Mouse (Mus musculus) NIH3T3 (cell line): ENCODE measurements around the gene Flrt2.
"Not testable (repeated sequence)": the region's sequence is repeated elsewhere in the genome, so short reads cannot be mapped to it uniquely, and the experiment has no call there.

ENCODE experiments used
- DNase-seq: peaks from one replicate; pipeline ENCODE4 v3.0.0-alpha.2; 2012; ENCODE audit warnings: low read depth

The Flrt2 gene

DNA sequence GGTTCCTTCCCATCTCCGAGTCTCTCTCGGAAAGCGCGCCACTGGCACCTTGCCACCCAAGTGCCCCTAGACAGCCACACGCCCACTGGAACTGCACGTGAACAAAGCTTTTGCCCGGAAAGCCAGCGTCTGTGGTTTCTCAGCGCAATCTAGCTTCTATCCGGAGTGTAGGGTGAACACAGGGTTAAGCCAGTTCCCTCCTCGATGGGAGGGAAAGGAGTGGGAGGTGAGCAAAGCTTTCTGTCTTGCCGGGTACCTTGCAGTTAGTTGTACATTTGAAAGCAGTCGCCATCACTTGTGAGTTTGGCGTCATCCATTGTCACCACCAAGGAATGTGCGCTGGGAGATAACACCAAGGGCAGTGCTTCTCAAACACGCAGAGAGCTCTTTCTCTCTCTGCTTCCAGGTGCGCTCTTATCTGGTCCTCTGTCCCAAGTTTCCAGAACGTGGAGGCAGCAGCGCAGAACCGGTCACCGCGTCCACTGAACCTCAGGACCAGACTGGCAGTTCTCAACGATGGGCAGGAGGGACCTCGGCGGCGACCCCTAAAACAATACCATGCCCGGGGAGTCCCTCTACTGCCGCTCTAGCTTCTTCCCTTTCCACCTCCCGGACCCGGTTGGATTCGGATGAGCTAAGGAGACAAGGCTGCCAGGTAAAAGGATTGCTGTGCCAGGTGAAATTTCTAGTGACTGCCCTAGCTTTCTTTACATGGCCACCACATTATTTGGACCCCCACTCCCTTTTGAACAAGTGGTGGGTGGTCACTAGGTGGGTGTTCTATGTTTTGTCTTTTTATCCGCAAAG is at the start of gene Flrt2:
Gene Flrt2 (plus strand): TSS at position 266 of the 807 bp plus-strand sequence.
- DNase-seq, result peak; percentile 20

DNA sequence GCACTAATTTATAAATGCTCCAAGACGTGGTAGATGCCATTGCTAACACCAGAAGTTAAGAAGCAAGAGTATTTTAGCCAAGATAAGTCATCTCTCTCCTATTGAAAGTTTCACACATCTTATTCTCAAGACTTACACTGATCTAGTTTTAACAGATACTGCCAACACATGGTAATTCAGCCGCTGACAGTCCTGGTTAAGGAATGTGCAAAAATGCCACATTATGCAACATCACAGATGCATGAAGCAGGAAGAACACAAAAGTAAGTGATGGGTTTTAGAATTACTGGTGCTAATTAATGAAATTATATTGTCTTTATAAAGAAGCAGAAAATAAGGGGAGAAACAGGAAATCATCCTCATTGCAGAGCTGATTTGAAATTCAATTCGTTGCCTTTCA is 49.8 kb upstream of the Flrt2 start:
- DNase-seq, result no peak

DNA sequence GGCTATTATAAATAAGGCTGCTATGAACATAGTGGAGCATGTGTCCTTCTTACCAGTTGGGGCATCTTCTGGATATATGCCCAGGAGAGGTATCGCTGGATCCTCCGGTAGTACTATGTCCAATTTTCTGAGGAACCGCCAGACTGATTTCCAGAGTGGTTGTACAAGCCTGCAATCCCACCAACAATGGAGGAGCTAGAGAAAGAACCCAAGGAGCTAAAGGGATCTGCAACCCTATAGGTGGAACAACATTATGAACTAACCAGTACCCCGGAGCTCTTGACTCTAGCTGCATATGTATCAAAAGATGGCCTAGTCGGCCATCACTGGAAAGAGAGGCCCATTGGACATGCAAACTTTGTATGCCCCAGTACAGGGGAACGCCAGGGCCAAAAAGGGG is 44.8 kb upstream of the Flrt2 start:
- DNase-seq, result not testable (repeated sequence)

DNA sequence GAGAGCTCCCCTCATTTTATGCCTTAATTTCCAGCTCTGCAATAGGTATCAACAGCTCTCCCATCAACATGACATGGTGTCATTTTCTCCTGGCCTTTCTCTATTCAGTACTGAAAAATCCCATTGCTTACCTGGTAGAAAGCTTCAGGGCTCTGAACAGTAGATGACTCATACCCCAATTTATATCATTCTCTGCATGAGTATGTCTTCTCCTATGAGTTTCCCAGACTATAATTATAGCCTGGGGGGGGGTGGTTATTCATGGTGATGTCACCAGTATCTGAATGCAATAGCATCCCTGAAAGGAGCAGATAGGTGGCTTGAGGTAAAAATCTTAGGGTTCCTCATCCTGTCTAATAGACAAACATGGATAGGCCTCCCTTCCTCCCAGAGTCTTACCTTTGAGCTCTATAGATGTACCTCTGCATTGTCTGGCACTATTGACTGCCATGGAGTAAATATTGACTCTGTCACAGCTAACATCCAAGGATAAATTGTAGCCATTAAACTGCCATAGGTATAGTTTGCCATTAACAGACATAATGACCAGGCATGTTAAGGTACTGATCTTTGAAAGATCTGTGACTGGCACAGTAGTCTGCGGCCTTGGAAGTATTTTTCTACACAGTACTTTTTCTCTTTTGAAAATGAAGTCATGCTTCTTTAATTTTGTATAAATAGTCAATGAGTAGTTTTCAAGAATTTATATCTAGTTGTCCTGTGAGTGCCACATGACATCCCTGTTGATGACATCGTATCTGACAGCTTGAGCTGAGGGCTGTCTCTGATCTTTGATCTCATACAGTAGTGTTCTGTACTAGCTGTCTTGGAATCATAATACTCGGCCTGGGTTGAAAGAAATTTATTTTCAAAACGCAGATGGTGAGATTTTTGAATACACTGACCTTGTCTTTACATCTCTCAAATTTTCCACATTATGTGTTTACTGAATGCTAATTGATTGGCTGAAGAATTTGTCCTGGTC is 39.6 kb upstream of the Flrt2 start:
- DNase-seq, result no peak

DNA sequence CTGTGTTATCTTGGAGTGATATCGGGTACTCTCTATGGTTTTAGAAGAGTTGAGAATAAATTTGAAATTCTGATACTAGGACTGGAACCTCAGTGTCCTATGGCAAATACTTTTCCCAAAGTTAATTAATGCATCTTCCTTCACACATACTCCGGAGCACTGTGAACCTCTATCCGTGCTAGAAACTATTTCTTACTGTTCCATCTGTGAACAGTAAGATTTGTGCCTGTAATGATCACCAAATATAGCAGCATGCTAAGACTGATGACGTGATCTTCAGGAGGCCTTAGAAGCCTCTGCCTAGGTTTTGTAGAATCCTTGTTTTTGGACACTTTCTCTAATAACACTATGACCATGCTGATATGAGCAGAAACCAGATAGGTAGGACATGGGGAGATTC is 35.4 kb upstream of the Flrt2 start:
- no peak for DNase-seq

DNA sequence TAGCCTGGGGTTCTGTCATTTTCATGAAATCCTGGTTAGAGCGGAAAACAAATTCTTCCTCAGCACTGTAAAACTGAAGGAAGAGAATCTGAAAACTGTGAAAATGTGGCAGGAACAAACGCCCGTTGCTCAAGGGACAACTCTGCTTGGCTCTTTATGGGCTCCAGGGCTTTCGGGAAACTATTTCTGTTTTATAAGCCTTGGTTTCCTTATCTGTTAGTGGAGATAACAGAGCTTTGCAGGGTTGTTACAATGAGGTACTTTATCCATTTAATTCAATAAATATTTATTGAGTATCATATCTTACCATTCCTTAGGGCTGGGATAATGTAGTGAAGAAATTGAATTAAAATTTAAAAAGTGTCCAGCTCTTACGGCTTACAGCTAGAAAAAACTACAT is 24.7 kb upstream of the Flrt2 start:
- no peak for DNase-seq

DNA sequence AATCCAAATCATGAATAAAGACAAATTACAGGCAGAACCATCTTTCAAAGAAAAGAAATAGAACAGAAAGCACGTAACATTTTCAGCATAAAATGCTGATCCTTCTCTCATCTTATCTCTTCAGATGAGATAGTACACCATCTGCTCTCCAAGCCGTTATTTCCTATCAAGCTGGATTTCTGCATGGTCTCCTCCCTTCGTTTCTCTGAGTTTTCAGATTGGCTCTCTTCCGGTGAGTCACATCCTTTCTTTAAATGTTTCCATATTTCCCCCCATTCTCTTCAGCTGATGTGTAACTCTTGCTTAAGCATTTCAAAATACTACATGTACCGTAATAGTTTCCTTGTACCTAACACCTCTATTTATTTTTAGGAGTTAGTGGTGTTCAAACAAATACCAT is 16.3 kb upstream of the Flrt2 start:
- peak; percentile 77 for DNase-seq

DNA sequence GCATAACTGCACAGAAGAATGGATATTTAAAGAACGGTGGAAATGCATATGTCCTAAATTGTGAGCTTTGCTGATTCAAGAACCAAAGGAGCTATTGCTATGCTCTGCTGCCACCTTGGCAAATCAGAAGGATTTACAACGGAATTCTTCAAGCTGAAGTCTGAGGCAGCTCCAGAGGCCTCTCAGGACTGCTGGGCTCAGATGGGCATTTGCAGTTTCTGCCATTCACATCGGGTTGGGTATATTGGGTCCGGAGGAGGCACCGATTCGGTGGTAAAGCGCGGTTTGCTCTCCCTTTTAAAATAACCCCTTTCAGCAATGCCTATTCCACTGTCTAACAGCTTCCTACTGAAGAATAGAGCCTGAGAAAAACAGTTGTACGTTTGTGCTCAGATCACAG is 1.2 kb upstream of the Flrt2 start:
- peak; percentile 78 for DNase-seq

DNA sequence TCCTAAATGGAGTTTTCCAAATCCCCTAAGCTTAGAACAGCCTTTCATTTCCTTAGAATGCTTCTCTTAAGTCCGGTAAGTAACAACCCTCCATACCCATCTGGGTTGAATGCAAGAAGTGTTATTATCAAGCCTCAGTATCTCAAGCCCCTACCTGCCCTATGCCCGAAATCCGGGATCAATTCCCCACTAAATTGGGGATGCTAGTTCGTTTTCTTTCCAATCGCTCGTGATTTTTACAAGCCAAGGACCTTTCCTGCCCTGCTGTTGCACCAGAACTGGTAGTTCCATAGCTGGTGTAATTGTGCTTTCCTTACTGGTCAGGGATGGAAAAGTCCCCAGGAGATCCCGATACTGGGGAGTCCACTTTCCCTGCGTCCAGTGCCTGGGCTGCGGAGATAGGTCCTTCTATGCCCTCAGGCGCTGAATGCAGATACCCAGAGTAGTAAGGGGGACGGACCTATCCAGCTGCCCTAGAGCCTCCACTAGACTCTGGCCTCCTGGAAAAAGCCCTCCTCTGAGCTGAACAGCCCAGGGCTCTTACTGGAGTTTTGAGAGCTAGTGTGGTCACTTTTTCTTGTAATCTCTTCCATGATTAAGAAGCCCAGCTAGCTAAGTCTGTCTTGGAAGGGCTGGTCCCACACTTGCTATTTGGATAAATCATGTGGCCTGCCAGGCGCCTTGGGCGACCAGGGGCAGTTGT is 1.1 kb downstream of the Flrt2 start:
- DNase-seq, result peak; percentile 35

DNA sequence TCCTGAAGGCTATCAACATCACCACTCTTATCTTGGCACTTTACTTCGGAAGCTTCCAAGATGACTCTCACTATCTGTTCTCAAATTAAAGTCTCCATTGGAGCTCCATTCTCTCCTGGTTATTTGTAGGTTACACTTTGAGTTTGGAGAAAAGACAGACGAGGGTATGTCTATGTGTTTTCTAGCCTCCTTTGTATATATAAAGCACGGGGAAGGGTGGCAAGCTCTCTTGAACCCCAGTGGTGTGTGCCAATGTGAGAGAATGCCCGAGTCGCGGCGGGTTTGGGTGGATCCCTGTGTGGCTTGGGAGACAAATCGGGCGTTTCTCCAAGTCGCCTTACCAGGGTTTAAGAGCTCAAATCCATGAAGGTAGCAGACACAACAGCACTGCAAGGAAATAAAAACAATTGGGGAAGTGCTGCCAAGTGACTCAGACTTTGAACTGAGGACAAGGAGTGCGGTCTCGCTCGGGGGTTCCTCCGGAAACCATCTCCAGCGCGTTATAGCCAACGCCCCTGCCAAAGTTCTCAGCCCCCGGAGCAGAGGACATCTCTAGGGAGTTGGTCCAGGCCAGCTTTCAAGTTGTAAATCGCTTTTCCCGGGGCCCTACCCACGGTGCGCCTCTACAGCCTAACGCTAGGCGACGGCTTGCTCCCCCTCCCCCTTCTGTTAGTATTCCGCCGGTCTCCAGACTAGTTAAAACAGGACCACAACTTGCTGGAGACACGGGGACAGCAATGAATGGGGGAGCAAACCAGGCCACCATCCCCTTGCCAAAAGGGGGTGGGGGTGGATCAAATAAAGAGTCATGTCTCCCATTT is 1.8 kb downstream of the Flrt2 start:
- DNase-seq, result peak; percentile 56

DNA sequence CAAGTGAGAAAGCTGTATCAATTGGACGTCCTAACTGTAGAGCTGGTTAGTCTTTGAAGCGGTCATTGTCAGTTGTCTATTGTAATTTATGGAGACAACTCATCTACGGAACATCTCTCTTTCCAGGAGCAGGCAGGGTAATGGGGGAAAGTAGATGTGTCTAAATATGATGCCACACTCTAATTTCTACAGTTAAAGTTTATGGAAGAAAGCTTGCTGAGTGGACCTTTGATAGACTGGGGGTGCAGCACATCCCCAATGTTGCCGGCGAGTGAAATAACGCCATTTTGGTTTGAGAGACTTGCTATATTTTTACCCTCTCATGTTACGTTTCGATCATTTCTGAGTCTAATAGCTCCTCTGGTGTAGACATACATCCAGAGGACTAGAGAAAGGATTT is 2.5 kb downstream of the Flrt2 start:
- DNase-seq, result no peak

DNA sequence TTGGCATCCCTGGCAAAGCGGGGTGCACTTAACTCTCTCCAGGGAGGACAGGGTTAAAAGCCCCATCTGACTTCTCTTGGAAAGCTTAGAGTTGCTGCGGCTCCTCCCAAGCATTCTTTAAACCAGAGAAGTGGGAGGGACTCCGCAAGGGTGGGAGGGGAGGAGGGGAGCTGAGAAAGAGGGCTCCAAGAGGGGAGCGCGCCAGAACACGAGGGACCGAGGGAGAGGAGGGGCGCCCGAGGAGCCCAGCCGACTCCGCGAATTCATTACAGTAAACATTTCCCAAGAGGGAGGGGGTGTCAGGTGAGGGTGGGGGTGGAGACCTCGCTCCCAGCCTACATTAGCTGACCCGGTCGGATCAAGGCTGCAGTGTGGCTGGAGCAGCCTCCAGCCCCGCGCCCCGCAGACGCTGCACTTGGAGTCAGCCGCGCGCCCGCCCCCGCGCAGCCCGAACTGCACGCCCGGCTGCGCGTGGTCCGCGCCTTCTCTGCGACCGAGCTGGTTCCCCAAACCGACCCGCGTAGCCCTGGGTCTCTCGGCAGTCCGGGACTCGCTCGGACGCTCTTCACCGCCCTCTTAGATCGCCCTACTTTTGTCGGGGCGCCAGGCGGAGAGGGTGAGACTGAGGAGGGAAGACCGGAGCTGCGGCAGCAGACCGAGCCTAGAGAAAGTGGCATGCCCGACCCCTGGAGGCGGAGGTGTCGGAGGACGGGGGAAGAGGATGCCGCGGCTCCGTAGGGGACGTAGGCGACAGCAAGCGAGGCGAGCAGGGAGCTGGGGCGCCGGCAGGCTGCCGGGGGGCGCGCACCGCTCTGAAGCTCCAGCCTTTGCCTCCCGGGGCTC is 3.2 kb downstream of the Flrt2 start:
- peak; percentile 88 for DNase-seq

DNA sequence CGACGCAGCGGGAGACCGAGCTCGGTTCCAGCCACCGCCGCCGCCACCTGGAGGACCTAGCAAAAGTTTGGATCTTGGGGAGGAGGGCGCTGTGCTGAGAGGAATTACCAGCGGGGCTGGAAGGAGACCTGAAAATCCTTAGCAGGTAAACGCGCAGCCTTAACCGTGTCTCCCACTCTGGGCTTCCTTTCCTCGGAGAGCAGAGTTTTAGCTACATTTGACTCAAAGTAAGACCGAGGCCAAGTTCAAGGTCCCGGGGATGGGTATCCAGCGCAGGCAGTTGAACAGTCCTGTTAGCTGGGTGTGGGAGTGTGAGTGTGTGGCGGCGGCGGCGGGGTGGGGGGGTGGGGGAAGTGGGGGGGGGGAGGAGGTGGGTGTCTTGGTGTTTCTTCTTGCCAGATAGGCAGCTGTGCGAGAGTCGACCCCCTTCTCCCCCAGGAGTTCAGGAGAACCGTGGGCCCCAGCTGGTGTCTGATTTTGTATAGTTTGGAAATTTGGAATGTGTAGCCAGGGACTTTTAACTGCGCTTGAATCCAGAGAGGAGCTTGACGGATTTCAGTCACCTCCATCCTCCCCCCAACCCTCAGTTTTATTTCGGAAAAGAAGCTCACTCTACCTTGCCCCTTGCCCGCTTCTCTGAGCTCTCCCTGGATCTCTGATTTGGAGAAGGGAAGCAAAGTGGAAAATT is 4.0 kb downstream of the Flrt2 start:
- DNase-seq, result peak; percentile 8

DNA sequence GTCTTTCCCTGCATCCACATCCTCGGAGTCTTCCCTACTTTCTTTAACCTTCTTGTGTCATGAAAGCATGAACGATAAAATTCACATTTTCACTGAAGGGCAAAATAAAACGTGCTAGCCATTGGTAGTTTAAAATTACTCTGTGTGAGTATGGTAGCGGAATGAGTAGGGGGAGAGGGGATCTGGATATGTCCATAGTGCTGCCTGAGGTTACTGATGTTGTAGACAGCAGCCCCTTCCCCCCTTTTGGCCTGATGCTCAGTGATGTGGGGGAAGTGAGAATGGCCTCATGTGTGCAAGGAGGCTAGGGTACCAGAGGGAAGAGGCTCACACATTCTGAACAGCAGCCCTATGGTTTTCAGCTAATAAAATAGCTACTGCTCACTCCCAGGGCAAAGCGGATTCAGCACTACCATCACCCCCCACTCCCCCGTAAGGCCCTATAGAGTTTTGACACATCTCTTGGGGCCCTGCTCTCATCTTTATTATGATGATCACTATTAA is 4.5 kb downstream of the Flrt2 start:
- peak; percentile 9 for DNase-seq

DNA sequence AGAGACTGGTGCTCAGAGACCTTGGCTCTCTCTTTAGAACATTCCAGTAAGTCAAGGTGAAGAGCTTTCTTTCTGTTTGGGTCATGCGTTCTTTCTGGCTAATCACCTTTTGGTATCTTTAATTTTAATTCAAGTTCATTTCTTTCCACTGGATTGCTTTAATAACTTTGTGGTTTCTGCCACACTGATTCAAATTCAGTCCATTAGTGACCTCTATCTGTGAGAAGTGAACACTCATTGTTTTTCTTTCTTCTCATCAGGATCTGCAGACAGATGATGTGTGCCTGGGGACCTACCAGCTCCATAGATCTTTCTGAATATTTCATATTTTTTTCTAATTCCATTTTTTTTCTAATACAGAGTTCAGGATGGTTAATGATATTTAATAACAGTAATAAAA is 6.5 kb downstream of the Flrt2 start:
- DNase-seq, result peak; percentile 62

DNA sequence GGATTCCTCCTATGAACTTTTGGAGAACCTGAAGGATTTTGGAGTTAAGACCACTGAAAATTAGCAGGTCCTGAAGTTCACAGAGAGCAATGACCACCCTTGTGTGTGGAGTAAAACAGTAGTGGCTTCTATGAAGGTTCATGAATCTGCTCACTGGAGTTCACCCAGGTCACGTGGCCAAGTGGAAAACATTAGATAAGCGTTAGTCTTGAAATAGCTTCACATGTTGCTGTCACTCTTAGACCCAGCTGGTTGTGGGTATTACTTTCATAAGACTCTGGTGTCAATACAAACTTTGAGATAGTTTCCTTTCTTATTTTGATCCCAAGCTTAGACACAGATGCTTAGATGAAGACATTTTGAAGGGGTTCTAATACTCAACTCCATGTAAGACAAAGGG is 8.7 kb downstream of the Flrt2 start:
- peak; percentile 2 for DNase-seq

DNA sequence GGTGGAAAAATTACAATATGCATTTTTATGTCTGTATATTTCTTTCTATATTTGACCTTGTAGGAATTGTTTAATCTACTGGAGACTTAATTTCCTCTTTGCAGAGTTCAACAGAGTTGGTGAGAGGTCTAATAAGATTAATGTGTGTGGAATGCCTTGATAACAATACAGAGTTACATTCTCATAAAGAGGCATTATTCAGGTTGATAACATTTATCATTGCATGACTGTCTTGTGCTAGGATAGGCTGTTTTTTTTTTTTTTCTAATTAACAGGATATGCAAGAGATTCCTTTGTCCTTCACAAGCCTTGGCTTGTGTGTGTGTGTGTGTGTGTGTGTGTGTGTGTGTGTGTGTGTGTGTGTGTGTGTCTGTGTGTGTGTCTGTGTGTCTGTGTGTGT is 9.6 kb downstream of the Flrt2 start:
- no peak for DNase-seq

DNA sequence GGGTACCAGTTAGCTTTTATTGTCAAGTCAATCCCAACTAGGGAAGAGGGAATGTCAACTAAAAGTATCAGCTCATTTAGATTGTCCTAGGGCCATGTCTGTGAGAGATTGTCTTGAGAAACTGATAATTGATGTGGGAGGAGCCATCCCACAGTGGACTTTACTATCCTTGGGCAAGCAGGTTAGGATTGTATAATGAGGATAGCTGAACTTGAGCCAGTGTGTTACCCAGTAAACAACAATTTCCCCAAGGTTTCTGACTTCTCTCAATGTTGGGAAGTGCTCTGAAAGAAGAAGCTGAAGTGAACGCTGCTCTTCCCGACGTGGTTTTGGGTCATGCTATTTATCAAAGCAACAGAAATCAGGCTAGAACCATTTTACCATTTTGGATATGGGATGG is 13.0 kb downstream of the Flrt2 start:
- DNase-seq, result no peak

DNA sequence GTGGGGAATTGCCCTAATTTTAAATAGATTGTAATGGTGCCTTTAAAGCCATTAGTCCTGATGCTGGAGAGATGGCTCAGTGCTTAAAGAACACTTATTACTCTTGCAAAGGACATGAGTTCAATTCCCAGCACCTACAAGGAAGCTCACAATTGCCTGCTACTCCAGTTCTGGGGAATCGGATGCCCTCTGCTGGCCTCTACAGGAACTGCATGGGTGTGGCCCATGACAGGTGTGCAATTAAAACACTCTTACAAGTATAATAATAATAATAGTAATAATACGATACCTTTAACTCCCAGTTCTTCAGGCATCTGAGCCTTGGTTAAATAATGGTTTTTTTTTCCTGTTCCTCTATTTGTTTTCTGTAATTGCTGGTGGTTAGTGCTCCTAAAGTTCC is 31.2 kb downstream of the Flrt2 start:
- peak; percentile 10 for DNase-seq

DNA sequence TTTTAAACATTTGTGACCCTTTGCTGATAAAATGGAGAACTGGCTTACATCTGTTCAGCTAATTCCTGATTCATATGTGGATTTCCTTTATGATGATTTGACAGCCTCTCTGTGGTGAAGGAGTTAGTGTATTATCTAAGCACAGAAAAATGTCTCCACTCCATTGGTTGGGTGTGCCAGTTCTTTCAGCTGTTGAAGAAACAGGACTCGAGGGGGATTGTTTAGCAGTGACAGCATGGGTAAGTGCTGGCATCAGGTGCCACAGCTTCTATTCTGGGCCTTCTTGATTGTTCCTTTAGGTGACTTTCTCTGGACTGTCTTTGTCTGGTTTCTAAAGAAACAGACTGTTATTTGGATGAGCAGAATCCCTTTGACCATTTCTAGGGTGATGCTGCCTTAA is 42.0 kb downstream of the Flrt2 start:
- DNase-seq, result peak; percentile 39
